Mouse (Mus musculus) limb, embryonic 14.5 days (tissue): ENCODE data around the gene Rfx8. TPM values are rescaled to one million over a fixed set of nuclear protein-coding genes. Genes with fewer than 3 reads are reported as not detected.

Source experiments
- ATAC-seq: fragments of 200-750 bp; cut with Nextera tagmentation; 2 replicates; pipeline ENCODE4 v1.8.0; 2017; ENCODE audit warnings: low read depth, moderate number of reproducible peaks, moderate TSS enrichment; ENCODE audit not compliant: low FRiP score
- DNase-seq: peaks from one replicate; pipeline ENCODE4 v3.0.0-alpha.2; 2015; ENCODE audit warnings: low spot score
- H3K27ac ChIP-seq: fragments of 300-500 bp; sonication (generic); replicated peaks from 2 replicates; pipeline ENCODE4 v1.5.1; 2014; ENCODE audit warnings: low read depth, mild to moderate bottlenecking, low read length, moderate library complexity, mixed read lengths
- H3K27me3 ChIP-seq: fragments of 300-500 bp; sonication (generic); 2 replicates; pipeline ENCODE4 v1.6.1; 2014; ENCODE audit warnings: low read length, mixed read lengths; ENCODE audit not compliant: control insufficient read depth, insufficient read depth
- H3K36me3 ChIP-seq: fragments of 300-500 bp; sonication (generic); 2 replicates; pipeline ENCODE4 v1.6.1; 2014; ENCODE audit warnings: mild to moderate bottlenecking, low read length, moderate library complexity, mixed read lengths; ENCODE audit not compliant: control insufficient read depth, insufficient read depth
- H3K4me1 ChIP-seq: fragments of 300-500 bp; sonication (generic); 2 replicates; pipeline ENCODE4 v1.6.1; 2014; ENCODE audit warnings: antibody characterized with exemption, low read length, mixed read lengths; ENCODE audit not compliant: control insufficient read depth, insufficient read depth
- H3K4me2 ChIP-seq: fragments of 300-500 bp; sonication (generic); replicated peaks from 2 replicates; pipeline ENCODE4 v1.6.1; 2014; ENCODE audit warnings: low read depth, mild to moderate bottlenecking, low read length, moderate library complexity; ENCODE audit not compliant: severe bottlenecking
- H3K4me3 ChIP-seq: fragments of 300-500 bp; sonication (generic); replicated peaks from 2 replicates; pipeline ENCODE4 v1.5.1; 2014; ENCODE audit warnings: low read length
- H3K9ac ChIP-seq: fragments of 300-500 bp; sonication (generic); 2 replicates; pipeline ENCODE4 v1.6.1; 2014; ENCODE audit warnings: mild to moderate bottlenecking, low read depth, low read length, moderate library complexity; ENCODE audit not compliant: severe bottlenecking
- H3K9me3 ChIP-seq: fragments of 300-500 bp; sonication (generic); 2 replicates; pipeline ENCODE4 v1.6.1; 2016; ENCODE audit warnings: low read length; ENCODE audit not compliant: control insufficient read depth
- POLR2A ChIP-seq: fragments of 200-500 bp; IDR thresholded peaks from 2 replicates; pipeline ENCODE4 v1.8.0; 2012; ENCODE audit warnings: inconsistent platforms, mild to moderate bottlenecking, moderate library complexity, borderline replicate concordance; ENCODE audit not compliant: insufficient read depth, insufficient read length; ENCODE audit errors: extremely low read depth
- WGBS: fragments of 180-500 bp; shearing (Covaris S2); extraction: QIAGEN DNeasy Blood & Tissue Kit; methylation state at CpG from one replicate; pipeline ENCODE4 v1.1.7; 2014; 5-methylcytosine and 5-hydroxymethylcytosine counted together
- polyA plus RNA-seq, 2 experiments: library from polyadenylated mRNA; depleted of rRNA in 1 of 2; stranded (reverse) in 1 of 2; unstranded in 1 of 2; fragments of >200 nt; fragmentation: Nextera tagmentation in 1 of 2; extraction: Ambion mirVana in 1 of 2; gene quantifications; 2 replicates each; pipeline versions ENCODE4 v1.2.1 to v1.2.3; 2012 to 2014

Rfx8 gene
- polyA plus RNA-seq, 2 experiments, result 0.59 to 1.2 TPM

GRCm38 (mm10) chr1:39701274-39701602, 19.6 kb downstream of the Rfx8 start:
- H3K4me2 ChIP-seq, result peak overlapping the region; percentile 16; the same call in 1 of the 2 replicates
- H3K9ac ChIP-seq, result no peak overlapping the region
- no peak for TF ChIP-seq POLR2A
- no peaks in the 10 kb centered on the region for H3K36me3 ChIP-seq
- 5% methylated on average over 9 of the region's 9 CpGs for WGBS
- DNase-seq (peak; percentile 79), ATAC-seq (peak; percentile 54; the same call in 1 of the 2 replicates)
- H3K4me1 ChIP-seq, result peaks cover 51% of the 10 kb centered on the region
- no peaks in the 10 kb centered on the region for H3K9me3 ChIP-seq
- H3K4me3 ChIP-seq, result no peak overlapping the region
- H3K27me3 ChIP-seq, result no peaks in the 10 kb centered on the region
- peak overlapping the region; percentile 44 for H3K27ac ChIP-seq

- ATAC-seq (peak; percentile 42; the same call in 1 of the 2 replicates), DNase-seq (peak; percentile 46)
- H3K27ac ChIP-seq, result peak overlapping the region; percentile 44
- TF ChIP-seq POLR2A, result no peak
- no peaks in the 10 kb centered on the region for H3K9me3 ChIP-seq
- WGBS, result 6% methylated on average over 7 of the region's 7 CpGs
- peaks cover 47% of the 10 kb centered on the region for H3K4me1 ChIP-seq
- no peaks in the 10 kb centered on the region for H3K27me3 ChIP-seq
- no peak overlapping the region for H3K9ac ChIP-seq
- peak overlapping the region; percentile 16; the same call in 1 of the 2 replicates for H3K4me2 ChIP-seq
- no peak overlapping the region for H3K4me3 ChIP-seq
- H3K36me3 ChIP-seq, result no peaks in the 10 kb centered on the region
Observed at GRCm38 (mm10) chr1:39700599-39701273, 20.1 kb downstream of the Rfx8 start.

DNA sequence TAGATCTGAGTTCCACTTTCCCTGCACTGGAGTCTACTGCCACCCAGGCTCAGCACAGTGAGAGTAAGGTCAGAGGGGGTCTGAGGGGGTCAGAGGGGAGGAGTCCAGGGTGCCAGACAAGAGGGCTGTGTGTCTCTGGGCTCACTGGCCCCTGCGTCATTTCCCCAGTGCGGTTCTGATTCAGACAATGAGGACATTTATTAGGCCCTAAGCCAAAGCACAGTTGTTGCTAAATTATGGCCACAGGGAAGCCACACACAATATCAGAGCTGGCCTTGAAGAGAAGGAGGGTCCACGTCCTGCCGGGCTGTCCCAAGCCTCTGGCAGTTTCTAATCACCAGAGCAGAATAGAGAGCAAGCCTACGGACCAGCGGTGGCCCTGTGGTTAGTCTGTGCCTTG, 22.3 kb downstream of the Rfx8 start:
- WGBS, result 34% methylated on average over 6 of the region's 6 CpGs
- DNase-seq (no peak), ATAC-seq (no peak)
- no peak for TF ChIP-seq POLR2A
- Histone ChIP-seq H3K36me3 (no peaks in the 10 kb centered on the region), H3K4me2 (no peak overlapping the region), H3K9me3 (no peaks in the 10 kb centered on the region), H3K4me1 (peaks cover 53% of the 10 kb centered on the region), H3K4me3 (no peak overlapping the region), H3K27ac (no peak overlapping the region), H3K27me3 (no peaks in the 10 kb centered on the region), H3K9ac (no peak overlapping the region)

DNA sequence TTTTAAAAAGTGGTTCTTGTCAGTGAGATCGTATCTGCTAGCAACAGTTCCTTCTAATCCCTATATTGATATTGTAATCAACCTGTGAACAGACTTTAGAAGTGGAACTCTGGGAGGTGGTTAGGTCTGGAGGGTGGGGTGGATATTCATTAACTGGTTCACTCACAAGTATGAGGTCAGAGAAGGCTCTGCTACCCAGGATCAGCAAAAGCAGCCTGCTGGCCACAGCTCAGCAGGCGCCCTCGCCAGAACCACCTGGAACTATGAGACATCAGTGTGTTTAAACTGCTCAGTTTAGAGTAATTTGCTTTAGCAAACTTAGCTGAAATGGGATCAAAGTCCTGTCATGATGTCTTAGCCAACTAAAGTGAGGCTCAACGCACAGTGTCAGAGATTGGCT, 25.6 kb downstream of the Rfx8 start:
- H3K4me3 ChIP-seq, result no peak overlapping the region
- 62% methylated on average over 4 of the region's 4 CpGs for WGBS
- no peak for TF ChIP-seq POLR2A
- DNase-seq (no peak), ATAC-seq (no peak)
- H3K27me3 ChIP-seq, result no peaks in the 10 kb centered on the region
- no peak overlapping the region for H3K27ac ChIP-seq
- H3K36me3 ChIP-seq, result no peaks in the 10 kb centered on the region
- H3K4me1 ChIP-seq, result peaks cover 25% of the 10 kb centered on the region
- H3K9me3 ChIP-seq, result no peaks in the 10 kb centered on the region
- no peak overlapping the region for H3K4me2 ChIP-seq
- H3K9ac ChIP-seq, result no peak overlapping the region

DNA sequence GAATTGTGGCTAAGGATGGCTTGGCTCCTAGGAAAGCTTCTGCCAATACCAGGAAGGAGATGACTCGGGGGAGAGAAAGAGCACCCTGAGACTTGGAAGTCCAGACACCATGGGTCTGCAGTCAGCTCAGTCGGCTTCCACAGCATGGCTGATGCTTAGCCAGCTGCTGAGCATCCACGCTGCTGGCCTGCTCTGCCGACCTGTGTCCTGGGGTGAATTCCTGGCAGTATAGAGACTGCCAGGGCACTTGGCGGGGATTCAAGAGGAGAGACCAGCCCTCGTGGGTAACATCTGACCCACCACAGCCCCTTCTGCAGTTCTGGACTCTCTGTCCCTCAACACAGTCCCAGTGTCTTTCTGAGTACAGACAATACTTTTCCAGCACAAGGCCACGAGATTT, 26.0 kb downstream of the Rfx8 start:
- no peak for ATAC-seq
- DNase-seq, result no peak
- Histone ChIP-seq H3K4me3 (no peak overlapping the region), H3K4me2 (no peak overlapping the region), H3K27me3 (no peaks in the 10 kb centered on the region), H3K9ac (no peak overlapping the region), H3K27ac (no peak overlapping the region), H3K36me3 (no peaks in the 10 kb centered on the region), H3K9me3 (no peaks in the 10 kb centered on the region), H3K4me1 (peaks cover 22% of the 10 kb centered on the region)
- no peak for TF ChIP-seq POLR2A
- 55% methylated on average over 7 of the region's 7 CpGs for WGBS

- peak; percentile 73; the same call in 1 of the 2 replicates for ATAC-seq
Observed at GRCm38 (mm10) chr1:39691974-39692373, 28.8 kb downstream of the Rfx8 start.

More at GRCm38 (mm10) chr1:39691974-39692373, 28.8 kb downstream of the Rfx8 start:
- 41% methylated on average over 3 of the region's 3 CpGs for WGBS
- no peak overlapping the region for H3K9ac ChIP-seq
- H3K36me3 ChIP-seq, result no peaks in the 10 kb centered on the region
- H3K4me2 ChIP-seq, result no peak overlapping the region
- H3K27me3 ChIP-seq, result no peaks in the 10 kb centered on the region
- no peak for TF ChIP-seq POLR2A
- H3K9me3 ChIP-seq, result no peaks in the 10 kb centered on the region
- no peak overlapping the region for H3K4me3 ChIP-seq
- peak; percentile 40 for DNase-seq
- no peak overlapping the region for H3K27ac ChIP-seq
- peaks cover 14% of the 10 kb centered on the region; the same call in 1 of the 2 replicates for H3K4me1 ChIP-seq
